Mouse (Mus musculus) midbrain, embryonic 16.5 days (tissue): ENCODE data around the gene Enox1. TPM values are rescaled to one million over a fixed set of nuclear protein-coding genes. Genes with fewer than 3 reads are reported as not detected.
"Not testable (repeated sequence)": the region's sequence is repeated elsewhere in the genome, so short reads cannot be mapped to it uniquely, and the experiment has no call there.

Experiments
- ATAC-seq: fragments of 200-750 bp; cut with Nextera tagmentation; 2 replicates; pipeline ENCODE4 v1.8.0; 2017; ENCODE audit warnings: moderate TSS enrichment
- H3K27ac ChIP-seq: fragments of 300-500 bp; sonication (generic); 2 replicates; pipeline ENCODE4 v1.5.1; 2014; ENCODE audit warnings: mild to moderate bottlenecking, low read length, mixed read lengths
- H3K27me3 ChIP-seq: fragments of 300-500 bp; sonication (generic); 2 replicates; pipeline ENCODE4 v1.6.1; 2014; ENCODE audit warnings: low read depth, low read length, mixed read lengths; ENCODE audit not compliant: control insufficient read depth, insufficient read depth
- H3K36me3 ChIP-seq: fragments of 300-500 bp; sonication (generic); 2 replicates; pipeline ENCODE4 v1.6.1; 2014; ENCODE audit warnings: mild to moderate bottlenecking, low read length, moderate library complexity, mixed read lengths; ENCODE audit not compliant: control insufficient read depth, insufficient read depth
- H3K4me1 ChIP-seq: fragments of 300-500 bp; sonication (generic); 2 replicates; pipeline ENCODE4 v1.6.1; 2014; ENCODE audit warnings: mild to moderate bottlenecking, low read length, mixed read lengths; ENCODE audit not compliant: control insufficient read depth, insufficient read depth
- H3K4me2 ChIP-seq: fragments of 300-500 bp; sonication (generic); 2 replicates; pipeline ENCODE4 v1.6.1; 2014; ENCODE audit warnings: mild to moderate bottlenecking, low read length, mixed read lengths
- H3K4me3 ChIP-seq: fragments of 300-500 bp; sonication (generic); 2 replicates; pipeline ENCODE4 v1.5.1; 2014; ENCODE audit warnings: low read depth, mild to moderate bottlenecking, low read length, moderate library complexity, mixed read lengths
- H3K9ac ChIP-seq: fragments of 300-500 bp; sonication (generic); 2 replicates; pipeline ENCODE4 v1.6.1; 2014; ENCODE audit warnings: low read depth, low read length, mixed read lengths
- H3K9me3 ChIP-seq: fragments of 300-500 bp; sonication (generic); replicated peaks from 2 replicates; pipeline ENCODE4 v1.6.1; 2014; ENCODE audit warnings: mild to moderate bottlenecking, low read length, mixed read lengths; ENCODE audit not compliant: control insufficient read depth, poor library complexity, severe bottlenecking
- WGBS: fragments of 180-500 bp; shearing (Covaris S2); extraction: QIAGEN DNeasy Blood & Tissue Kit; methylation state at CpG from one replicate; pipeline ENCODE4 v1.1.7; 2014; 5-methylcytosine and 5-hydroxymethylcytosine counted together
- polyA plus RNA-seq: library from polyadenylated mRNA; unstranded; fragments of >200 nt; fragmentation: Nextera tagmentation; extraction: Ambion mirVana; gene quantifications from 2 replicates; pipeline ENCODE4 v1.2.1, GENCODE M21; 2015

The Enox1 gene
- polyA plus RNA-seq, 1 experiment from 2014 or later, result 42.8 TPM

GRCm38 (mm10) chr14:77539563-77539962, 383.0 kb downstream of the Enox1 start:
- not testable (repeated sequence) for H3K27ac ChIP-seq, H3K4me3 ChIP-seq, H3K36me3 ChIP-seq, H3K9me3 ChIP-seq, ATAC-seq, H3K27me3 ChIP-seq, H3K4me2 ChIP-seq, H3K4me1 ChIP-seq, H3K9ac ChIP-seq
- WGBS, result 51% methylated on average over 21 of the region's 21 CpGs

DNA sequence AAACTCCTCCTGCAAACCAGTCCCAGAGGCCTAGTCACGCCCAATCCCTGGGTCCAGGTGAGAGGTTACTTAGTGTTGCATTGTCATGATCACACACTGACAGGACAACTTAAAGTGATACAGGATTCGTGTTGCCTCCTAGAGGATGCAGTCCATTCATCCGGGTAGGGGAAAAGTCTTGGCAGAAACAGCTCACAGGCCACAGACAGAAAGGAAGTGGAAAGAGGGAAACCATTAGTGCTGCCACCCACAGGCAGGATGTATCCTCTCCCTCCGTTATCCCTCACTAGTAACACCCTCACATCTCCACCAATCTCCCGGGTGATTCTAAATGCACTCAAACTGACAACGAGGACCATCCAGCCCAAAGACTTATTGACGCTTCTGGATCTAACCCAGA, 385.4 kb downstream of the Enox1 start:
- Histone ChIP-seq H3K4me2 (no peak overlapping the region), H3K9ac (no peak overlapping the region), H3K4me3 (no peak overlapping the region), H3K9me3 (no peaks in the 10 kb centered on the region), H3K4me1 (peaks cover 3% of the 10 kb centered on the region; the same call in 1 of the 2 replicates), H3K36me3 (no peaks in the 10 kb centered on the region), H3K27ac (no peak overlapping the region), H3K27me3 (no peaks in the 10 kb centered on the region)
- 84% methylated on average over 7 of the region's 7 CpGs for WGBS
- no peak for ATAC-seq

GRCm38 (mm10) chr14:77546531-77547274, 390.1 kb downstream of the Enox1 start:
- 92% methylated on average over 8 of the region's 8 CpGs for WGBS
- H3K27me3 ChIP-seq, result no peaks in the 10 kb centered on the region
- no peak overlapping the region for H3K9ac ChIP-seq
- no peaks in the 10 kb centered on the region for H3K36me3 ChIP-seq
- no peak overlapping the region for H3K4me2 ChIP-seq
- H3K9me3 ChIP-seq, result no peaks in the 10 kb centered on the region
- H3K4me3 ChIP-seq, result no peak overlapping the region
- ATAC-seq, result no peak
- no peak overlapping the region for H3K27ac ChIP-seq
- peaks cover 3% of the 10 kb centered on the region; the same call in 1 of the 2 replicates for H3K4me1 ChIP-seq

GRCm38 (mm10) chr14:77547351-77547750, 390.8 kb downstream of the Enox1 start:
- peaks cover 3% of the 10 kb centered on the region; the same call in 1 of the 2 replicates for H3K4me1 ChIP-seq
- H3K9me3 ChIP-seq, result no peaks in the 10 kb centered on the region
- H3K36me3 ChIP-seq, result no peaks in the 10 kb centered on the region
- no peak overlapping the region for H3K4me2 ChIP-seq
- WGBS, result 85% methylated on average over 5 of the region's 5 CpGs
- H3K4me3 ChIP-seq, result no peak overlapping the region
- no peak overlapping the region for H3K9ac ChIP-seq
- H3K27me3 ChIP-seq, result no peaks in the 10 kb centered on the region
- no peak for ATAC-seq
- H3K27ac ChIP-seq, result no peak overlapping the region

GRCm38 (mm10) chr14:77548963-77549362, 392.4 kb downstream of the Enox1 start:
- Histone ChIP-seq H3K4me3 (no peak overlapping the region), H3K27me3 (no peaks in the 10 kb centered on the region), H3K9ac (no peak overlapping the region), H3K4me1 (no peaks in the 10 kb centered on the region), H3K4me2 (no peak overlapping the region), H3K27ac (no peak overlapping the region), H3K9me3 (no peaks in the 10 kb centered on the region), H3K36me3 (no peaks in the 10 kb centered on the region)
- ATAC-seq, result no peak
- 93% methylated on average over 5 of the region's 5 CpGs for WGBS

- Histone ChIP-seq H3K27me3 (no peaks in the 10 kb centered on the region), H3K4me3 (no peak overlapping the region), H3K9me3 (no peaks in the 10 kb centered on the region), H3K9ac (no peak overlapping the region), H3K4me1 (peaks cover 4% of the 10 kb centered on the region; the same call in 1 of the 2 replicates), H3K36me3 (no peaks in the 10 kb centered on the region), H3K27ac (no peak overlapping the region), H3K4me2 (no peak overlapping the region)
- WGBS, result 88% methylated on average over 7 of the region's 7 CpGs
- ATAC-seq, result no peak
These were observed 401.0 kb downstream of the Enox1 start for GRCm38 (mm10) chr14:77557446-77558070.

DNA sequence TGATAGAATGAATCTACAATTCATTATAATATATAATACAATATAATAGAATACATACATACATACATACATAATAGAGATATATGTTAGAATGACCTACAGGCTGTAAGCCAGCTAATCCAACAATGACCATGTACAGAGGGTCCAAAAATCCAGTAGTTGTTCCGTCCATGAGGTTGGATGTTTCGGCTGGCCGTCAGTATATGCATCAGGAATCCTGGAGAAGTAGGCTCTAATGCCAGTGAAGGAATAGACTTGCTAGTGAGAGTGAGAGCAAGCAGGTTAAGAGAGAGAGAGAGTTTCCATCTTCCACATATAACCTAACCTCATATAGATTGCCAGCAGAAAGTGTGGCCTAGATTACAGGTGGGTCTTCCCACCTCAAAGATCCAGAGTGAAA, 402.3 kb downstream of the Enox1 start:
- no peak overlapping the region for H3K4me2 ChIP-seq
- H3K9ac ChIP-seq, result no peak overlapping the region
- H3K4me1 ChIP-seq, result peaks cover 4% of the 10 kb centered on the region; the same call in 1 of the 2 replicates
- no peaks in the 10 kb centered on the region for H3K9me3 ChIP-seq
- no peak for ATAC-seq
- no peaks in the 10 kb centered on the region for H3K27me3 ChIP-seq
- no peak overlapping the region for H3K27ac ChIP-seq
- no peak overlapping the region for H3K4me3 ChIP-seq
- no peaks in the 10 kb centered on the region for H3K36me3 ChIP-seq
- 94% methylated on average over 3 of the region's 3 CpGs for whole genome bisulfite sequencing

GRCm38 (mm10) chr14:77559792-77560191, 403.2 kb downstream of the Enox1 start:
- no peak overlapping the region for H3K4me3 ChIP-seq
- no peak overlapping the region for H3K4me2 ChIP-seq
- ATAC-seq, result no peak
- no peak overlapping the region for H3K27ac ChIP-seq
- H3K4me1 ChIP-seq, result peaks cover 4% of the 10 kb centered on the region; the same call in 1 of the 2 replicates
- H3K9me3 ChIP-seq, result no peaks in the 10 kb centered on the region
- 42% methylated on average over 5 of the region's 5 CpGs for WGBS
- no peak overlapping the region for H3K9ac ChIP-seq
- H3K36me3 ChIP-seq, result no peaks in the 10 kb centered on the region
- H3K27me3 ChIP-seq, result no peaks in the 10 kb centered on the region
